Mouse (Mus musculus) limb, embryonic 14.5 days (tissue): Measurements from ENCODE around the gene Dapk1. TPM values are rescaled to one million over a fixed set of nuclear protein-coding genes. Genes with fewer than 3 reads are reported as not detected.

Experiments used
- ATAC-seq: fragments of 200-750 bp; cut with Nextera tagmentation; 2 replicates; pipeline ENCODE4 v1.8.0; 2017; ENCODE audit warnings: low read depth, moderate number of reproducible peaks, moderate TSS enrichment; ENCODE audit not compliant: low FRiP score
- DNase-seq: peaks from one replicate; pipeline ENCODE4 v3.0.0-alpha.2; 2015; ENCODE audit warnings: low spot score
- H3K27ac ChIP-seq: fragments of 300-500 bp; sonication (generic); replicated peaks from 2 replicates; pipeline ENCODE4 v1.5.1; 2014; ENCODE audit warnings: low read depth, mild to moderate bottlenecking, low read length, moderate library complexity, mixed read lengths
- H3K27me3 ChIP-seq: fragments of 300-500 bp; sonication (generic); 2 replicates; pipeline ENCODE4 v1.6.1; 2014; ENCODE audit warnings: low read length, mixed read lengths; ENCODE audit not compliant: control insufficient read depth, insufficient read depth
- H3K36me3 ChIP-seq: fragments of 300-500 bp; sonication (generic); 2 replicates; pipeline ENCODE4 v1.6.1; 2014; ENCODE audit warnings: mild to moderate bottlenecking, low read length, moderate library complexity, mixed read lengths; ENCODE audit not compliant: control insufficient read depth, insufficient read depth
- H3K4me1 ChIP-seq: fragments of 300-500 bp; sonication (generic); 2 replicates; pipeline ENCODE4 v1.6.1; 2014; ENCODE audit warnings: antibody characterized with exemption, low read length, mixed read lengths; ENCODE audit not compliant: control insufficient read depth, insufficient read depth
- H3K4me2 ChIP-seq: fragments of 300-500 bp; sonication (generic); replicated peaks from 2 replicates; pipeline ENCODE4 v1.6.1; 2014; ENCODE audit warnings: low read depth, mild to moderate bottlenecking, low read length, moderate library complexity; ENCODE audit not compliant: severe bottlenecking
- H3K4me3 ChIP-seq: fragments of 300-500 bp; sonication (generic); replicated peaks from 2 replicates; pipeline ENCODE4 v1.5.1; 2014; ENCODE audit warnings: low read length
- H3K9ac ChIP-seq: fragments of 300-500 bp; sonication (generic); 2 replicates; pipeline ENCODE4 v1.6.1; 2014; ENCODE audit warnings: mild to moderate bottlenecking, low read depth, low read length, moderate library complexity; ENCODE audit not compliant: severe bottlenecking
- H3K9me3 ChIP-seq: fragments of 300-500 bp; sonication (generic); 2 replicates; pipeline ENCODE4 v1.6.1; 2016; ENCODE audit warnings: low read length; ENCODE audit not compliant: control insufficient read depth
- POLR2A ChIP-seq: fragments of 200-500 bp; IDR thresholded peaks from 2 replicates; pipeline ENCODE4 v1.8.0; 2012; ENCODE audit warnings: inconsistent platforms, mild to moderate bottlenecking, moderate library complexity, borderline replicate concordance; ENCODE audit not compliant: insufficient read depth, insufficient read length; ENCODE audit errors: extremely low read depth
- WGBS: fragments of 180-500 bp; shearing (Covaris S2); extraction: QIAGEN DNeasy Blood & Tissue Kit; methylation state at CpG from one replicate; pipeline ENCODE4 v1.1.7; 2014; 5-methylcytosine and 5-hydroxymethylcytosine counted together
- polyA plus RNA-seq, 2 experiments: library from polyadenylated mRNA; depleted of rRNA in 1 of 2; stranded (reverse) in 1 of 2; unstranded in 1 of 2; fragments of >200 nt; fragmentation: Nextera tagmentation in 1 of 2; extraction: Ambion mirVana in 1 of 2; gene quantifications; 2 replicates each; pipeline versions ENCODE4 v1.2.1 to v1.2.3; 2012 to 2014

Dapk1 gene
- polyA plus RNA-seq, 2 experiments, result 19.5 to 39.9 TPM

GRCm38 (mm10) chr13:60664816-60665215, 63.1 kb downstream of the Dapk1 start:
- no peak overlapping the region for H3K4me3 ChIP-seq
- H3K4me1 ChIP-seq, result 0 out of 2 replicates have a peak, but pooled peaks cover 3% of the 10 kb centered on the region
- H3K27ac ChIP-seq, result no peak overlapping the region
- DNase-seq, result no peak
- no peaks in the 10 kb centered on the region for H3K9me3 ChIP-seq
- TF ChIP-seq POLR2A, result no peak
- H3K4me2 ChIP-seq, result no peak overlapping the region
- 91% methylated on average over 10 of the region's 10 CpGs for WGBS
- no peak overlapping the region for H3K9ac ChIP-seq
- no peaks in the 10 kb centered on the region for H3K36me3 ChIP-seq
- ATAC-seq, result no peak
- H3K27me3 ChIP-seq, result no peaks in the 10 kb centered on the region

GRCm38 (mm10) chr13:60665402-60665801, 63.7 kb downstream of the Dapk1 start:
- no peak overlapping the region for H3K4me3 ChIP-seq
- no peaks in the 10 kb centered on the region for H3K27me3 ChIP-seq
- no peaks in the 10 kb centered on the region for H3K36me3 ChIP-seq
- H3K27ac ChIP-seq, result no peak overlapping the region
- peaks cover 4% of the 10 kb centered on the region; the same call in 1 of the 2 replicates for H3K4me1 ChIP-seq
- no peak overlapping the region for H3K4me2 ChIP-seq
- WGBS, result 95% methylated on average over 4 of the region's 4 CpGs
- H3K9ac ChIP-seq, result no peak overlapping the region
- ATAC-seq (no peak), DNase-seq (no peak)
- no peak for TF ChIP-seq POLR2A
- H3K9me3 ChIP-seq, result no peaks in the 10 kb centered on the region

- 84% methylated on average over 6 of the region's 6 CpGs for WGBS
- H3K9me3 ChIP-seq, result no peaks in the 10 kb centered on the region
- no peaks in the 10 kb centered on the region for H3K27me3 ChIP-seq
- no peak for ATAC-seq
- DNase-seq, result no peak
- H3K36me3 ChIP-seq, result no peaks in the 10 kb centered on the region
- no peak for TF ChIP-seq POLR2A
- H3K9ac ChIP-seq, result no peak overlapping the region
- H3K4me3 ChIP-seq, result no peak overlapping the region
- no peak overlapping the region for H3K4me2 ChIP-seq
- H3K27ac ChIP-seq, result no peak overlapping the region
- peaks cover 7% of the 10 kb centered on the region; the same call in 1 of the 2 replicates for H3K4me1 ChIP-seq
These were observed 66.3 kb downstream of the Dapk1 start for GRCm38 (mm10) chr13:60668036-60668435.

GRCm38 (mm10) chr13:60670605-60671004, 68.9 kb downstream of the Dapk1 start:
- H3K9ac ChIP-seq, result no peak overlapping the region
- H3K9me3 ChIP-seq, result no peaks in the 10 kb centered on the region
- 46% methylated on average over 10 of the region's 10 CpGs for WGBS
- H3K27me3 ChIP-seq, result no peaks in the 10 kb centered on the region
- H3K4me1 ChIP-seq, result peaks cover 11% of the 10 kb centered on the region
- no peak for TF ChIP-seq POLR2A
- no peak overlapping the region for H3K4me2 ChIP-seq
- no peaks in the 10 kb centered on the region for H3K36me3 ChIP-seq
- ATAC-seq, result no peak
- no peak overlapping the region for H3K27ac ChIP-seq
- no peak for DNase-seq
- H3K4me3 ChIP-seq, result no peak overlapping the region

GRCm38 (mm10) chr13:60671235-60671634, 69.5 kb downstream of the Dapk1 start:
- no peak for ATAC-seq
- Histone ChIP-seq H3K9ac (no peak overlapping the region), H3K36me3 (no peaks in the 10 kb centered on the region), H3K4me1 (peaks cover 11% of the 10 kb centered on the region), H3K27ac (no peak overlapping the region), H3K4me3 (no peak overlapping the region), H3K4me2 (no peak overlapping the region), H3K9me3 (no peaks in the 10 kb centered on the region), H3K27me3 (no peaks in the 10 kb centered on the region)
- WGBS, result 50% methylated on average over 10 of the region's 10 CpGs
- no peak for TF ChIP-seq POLR2A
- DNase-seq, result no peak

- no peaks in the 10 kb centered on the region for H3K27me3 ChIP-seq
- DNase-seq, result no peak
- no peak for TF ChIP-seq POLR2A
- no peaks in the 10 kb centered on the region for H3K9me3 ChIP-seq
- no peak for ATAC-seq
- H3K4me1 ChIP-seq, result peaks cover 11% of the 10 kb centered on the region
- H3K4me3 ChIP-seq, result no peak overlapping the region
- H3K36me3 ChIP-seq, result no peaks in the 10 kb centered on the region
- 90% methylated on average over 8 of the region's 8 CpGs for WGBS
- no peak overlapping the region for H3K4me2 ChIP-seq
- no peak overlapping the region for H3K27ac ChIP-seq
- H3K9ac ChIP-seq, result no peak overlapping the region
These were observed 70.5 kb downstream of the Dapk1 start for GRCm38 (mm10) chr13:60672287-60672686.
